Mouse (Mus musculus) lung, adult 2 months (tissue): ENCODE measurements around the gene Snapc5. TPM values are rescaled to one million over a fixed set of nuclear protein-coding genes. Genes with fewer than 3 reads are reported as not detected.
"Not testable (repeated sequence)": the region's sequence is repeated elsewhere in the genome, so short reads cannot be mapped to it uniquely, and the experiment has no call there.

Experiments
- DNase-seq: peaks from one replicate; pipeline ENCODE4 v3.0.0; 2022
- H3K4me1 ChIP-seq: fragments of 200-500 bp; 2 replicates; pipeline ENCODE4 v1.6.1; 2011; ENCODE audit warnings: low read length; ENCODE audit not compliant: control insufficient read depth, insufficient read depth
- H3K4me3 ChIP-seq: fragments of 200-500 bp; replicated peaks from 2 replicates; pipeline ENCODE3; 2011; ENCODE audit warnings: low read depth, mild to moderate bottlenecking, control low read depth, low read length; ENCODE audit errors: extremely low read depth
- CTCF ChIP-seq: fragments of 200-500 bp; IDR thresholded peaks from 2 replicates; pipeline ENCODE4 v1.5.1; 2011; ENCODE audit warnings: mild to moderate bottlenecking, low read length, control low read depth; ENCODE audit not compliant: insufficient read depth
- POLR2A ChIP-seq: fragments of 200-500 bp; IDR thresholded peaks from 2 replicates; pipeline ENCODE4 v1.6.1; 2011; ENCODE audit warnings: low read depth, mild to moderate bottlenecking, control low read depth, low read length, borderline replicate concordance; ENCODE audit errors: extremely low read depth
- WGBS: fragments of 180-500 bp; shearing (Covaris S2); methylation state at CpG from one replicate; pipeline ENCODE4 v1.1.7; 2018; 5-methylcytosine and 5-hydroxymethylcytosine counted together
- polyA plus RNA-seq: library from polyadenylated mRNA; depleted of rRNA; stranded (reverse); fragments of >200 nt; gene quantifications from 2 replicates; pipeline ENCODE4 v1.2.3, GENCODE M21; 2012; rRNA removed

Snapc5 gene
- 7.6 and 11.9 TPM in 2 replicates for polyA plus RNA-seq

GRCm38 (mm10) chr9:64178974-64179646 lies at the start of gene Snapc5:
Gene Snapc5, plus strand, starts transcription at chr9:64179274.
- Histone ChIP-seq H3K4me1 (peaks cover 9% of the 10 kb centered on the region), H3K4me3 (peak within 1 kb of the TSS; percentile 92)
- peak; percentile 21; the same call in 1 of the 2 replicates for TF ChIP-seq CTCF
- TF ChIP-seq POLR2A: peak; percentile 93; the same call in 1 of the 2 replicates
- peak; percentile 90 for DNase-seq
- WGBS: under 1% methylated on average over 35 of the region's 35 CpGs

DNA sequence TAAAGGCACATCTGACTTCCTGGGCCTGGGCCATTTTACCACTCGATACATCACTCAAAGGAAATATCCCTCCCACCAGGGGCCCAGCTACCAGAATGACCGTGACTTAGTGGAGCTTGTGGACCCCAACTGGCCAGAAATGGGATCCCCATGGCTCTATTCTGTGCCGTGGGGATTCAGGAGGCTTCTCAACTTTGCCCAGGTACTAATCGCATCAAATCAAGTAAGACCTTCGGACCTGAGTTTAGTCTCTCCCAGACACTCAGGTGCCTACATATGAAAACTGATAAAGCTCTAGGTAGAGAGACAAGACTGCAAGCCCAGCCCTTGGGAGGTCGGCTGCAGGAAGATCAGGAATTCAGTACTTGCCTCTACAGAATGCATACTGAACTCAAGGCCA lies 47.5 kb upstream of the Snapc5 start:
- no peak for DNase-seq
- Histone ChIP-seq H3K4me3 (no peak overlapping the region), H3K4me1 (no peaks in the 10 kb centered on the region)
- TF ChIP-seq POLR2A (no peak), CTCF (no peak)
- WGBS: 80% methylated on average over 6 of the region's 6 CpGs

DNA sequence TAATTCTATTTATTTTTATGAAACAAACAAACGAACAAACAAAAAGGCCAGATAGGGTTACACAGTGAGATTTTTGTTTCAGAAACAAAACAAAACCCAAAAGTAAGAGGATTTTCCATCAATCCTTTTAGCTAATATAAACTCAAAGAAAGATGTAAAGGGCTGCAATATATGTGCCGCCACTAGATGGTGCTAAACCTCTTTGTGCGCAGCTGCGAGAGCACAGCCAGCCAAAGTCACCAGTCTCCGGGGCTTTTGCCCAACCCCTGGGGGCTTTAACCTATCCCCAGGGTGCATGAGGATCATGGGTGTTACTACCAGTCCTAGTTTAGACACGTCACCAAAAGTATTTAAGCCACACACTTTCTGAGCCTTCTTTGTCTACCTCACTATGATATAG lies 40.2 kb upstream of the Snapc5 start:
- TF ChIP-seq CTCF: peak; percentile 62
- peak; percentile 49 for DNase-seq
- not testable (repeated sequence) for H3K4me1 ChIP-seq, H3K4me3 ChIP-seq
- 3% methylated on average over 6 of the region's 6 CpGs for WGBS

DNA sequence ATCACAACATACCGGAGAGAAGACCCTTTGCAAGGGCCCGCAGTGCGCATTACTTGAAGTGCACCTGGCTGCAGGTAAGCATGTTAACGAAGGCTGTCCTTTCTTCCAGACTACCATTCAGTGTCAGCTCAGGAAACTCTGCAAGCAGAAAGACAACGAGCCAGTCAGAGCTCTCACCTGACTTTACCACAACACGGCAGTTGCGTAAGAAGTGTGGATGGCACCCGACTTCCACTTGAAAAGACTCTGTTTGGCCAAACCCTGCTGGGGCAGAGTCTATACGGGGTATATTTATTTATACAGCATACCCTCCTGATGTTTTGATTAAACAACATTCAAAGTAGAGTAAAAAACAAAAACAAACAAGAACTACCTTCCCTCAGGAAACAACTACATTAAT lies 39.2 kb upstream of the Snapc5 start:
- TF ChIP-seq CTCF (no peak), POLR2A (no peak)
- DNase-seq: no peak
- Histone ChIP-seq H3K4me3 (no peak overlapping the region), H3K4me1 (no peaks in the 10 kb centered on the region)
- WGBS: 70% methylated on average over 9 of the region's 9 CpGs

DNA sequence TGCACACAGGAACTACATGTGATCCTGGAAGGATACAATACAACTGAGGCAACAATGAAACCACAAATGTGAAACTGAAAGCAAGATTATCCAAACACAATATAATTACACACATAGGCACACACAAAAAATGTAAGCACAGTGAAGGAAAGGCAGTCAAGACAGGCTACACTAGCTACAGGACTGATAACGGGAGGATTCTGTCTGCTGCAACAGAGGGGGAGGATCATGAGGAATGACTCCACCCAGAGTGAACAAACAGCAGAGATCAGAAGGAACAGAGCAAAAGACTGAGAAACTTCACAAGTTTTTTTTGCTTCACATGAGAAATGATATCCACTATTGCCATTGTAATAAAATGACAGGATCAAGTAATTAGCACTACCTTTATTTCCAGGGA lies 22.4 kb upstream of the Snapc5 start:
- Histone ChIP-seq H3K4me1 (no peaks in the 10 kb centered on the region), H3K4me3 (no peak overlapping the region)
- 53% methylated on average over 1 of the region's 1 CpGs for WGBS
- no peak for TF ChIP-seq POLR2A
- TF ChIP-seq CTCF: no peak
- DNase-seq: no peak

DNA sequence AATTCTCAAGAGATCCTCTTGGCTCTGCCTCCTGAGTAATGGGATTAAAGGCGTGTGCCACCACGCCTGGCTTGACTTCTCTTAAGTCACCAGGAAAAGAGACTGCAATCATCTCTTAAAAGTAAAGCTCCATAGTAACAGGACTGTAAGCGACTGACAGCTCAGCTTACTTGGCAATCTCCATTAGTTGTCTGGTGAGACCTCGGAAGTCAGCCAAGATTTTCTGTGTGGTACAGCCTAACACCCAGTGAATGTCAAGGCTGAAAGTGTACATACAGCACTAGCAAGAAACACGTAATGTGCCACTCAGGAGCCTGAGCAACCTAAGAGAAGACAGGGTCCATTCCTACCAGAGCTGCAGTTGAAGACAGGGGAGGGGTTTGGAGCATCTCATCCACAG lies 18.6 kb upstream of the Snapc5 start:
- 95% methylated on average over 5 of the region's 5 CpGs for WGBS
- no peak for TF ChIP-seq POLR2A
- TF ChIP-seq CTCF: no peak
- no peaks in the 10 kb centered on the region for H3K4me1 ChIP-seq
- DNase-seq: no peak
- H3K4me3 ChIP-seq: no peak overlapping the region

- H3K4me1 ChIP-seq, DNase-seq, H3K4me3 ChIP-seq: not testable (repeated sequence)
- WGBS: 87% methylated on average over 3 of the region's 3 CpGs
Observed at GRCm38 (mm10) chr9:64169967-64170366, 9.1 kb upstream of the Snapc5 start.

GRCm38 (mm10) chr9:64172145-64172815 lies 6.8 kb upstream of the Snapc5 start:
- no peak for DNase-seq
- H3K4me3 ChIP-seq: peak overlapping the region; percentile 84
- TF ChIP-seq POLR2A (no peak), CTCF (no peak)
- H3K4me1 ChIP-seq: peaks cover 4% of the 10 kb centered on the region
- 3% methylated on average over 18 of the region's 18 CpGs for WGBS

GRCm38 (mm10) chr9:64172816-64173665 lies 6.0 kb upstream of the Snapc5 start, which contains the start of the genes Zwilch and Rpl4:
Gene Zwilch, minus strand, starts transcription at chr9:64173104.
Gene Rpl4, plus strand, starts transcription at chr9:64173375.
- DNase-seq: peak; percentile 83
- under 1% methylated on average over 42 of the region's 42 CpGs for WGBS
- Histone ChIP-seq H3K4me1 (peaks cover 4% of the 10 kb centered on the region), H3K4me3 (peak within 1 kb of the TSS; percentile 84)
- peak; percentile 98 for TF ChIP-seq POLR2A
- TF ChIP-seq CTCF: no peak
